Mouse (Mus musculus) E14TG2a.4 (cell line): ENCODE data around the gene Nim1k.

ENCODE experiments used
- CTCF ChIP-seq: conservative IDR thresholded peaks from 2 replicates; pipeline ENCODE4 v1.5.1; 2014; ENCODE audit warnings: low read length
- NANOG ChIP-seq: IDR thresholded peaks from 2 replicates; pipeline ENCODE4 v1.6.1; 2014; ENCODE audit warnings: borderline replicate concordance, low read length, mixed read lengths
- POU5F1 ChIP-seq: IDR thresholded peaks from 2 replicates; pipeline ENCODE4 v1.6.1; 2014; ENCODE audit warnings: low read length, borderline replicate concordance

GRCm38 (mm10) chr13:119706953-119707352 lies 48.7 kb downstream of the Nim1k start:
- TF ChIP-seq CTCF, result no peak
- TF ChIP-seq POU5F1, result no peak
- TF ChIP-seq NANOG, result no peak
